Mouse (Mus musculus): Measurements from ENCODE around the gene Scrt2. TPM values are rescaled to one million over a fixed set of nuclear protein-coding genes. Genes with fewer than 3 reads are reported as not detected.
A peak's percentile ranks its signal among the peaks of the same experiment; 100 is the strongest.

Gene Scrt2
- total and polyA plus RNA-seq, 2 experiments from 2014 or later: 4.4 to 18.4 TPM

DNA sequence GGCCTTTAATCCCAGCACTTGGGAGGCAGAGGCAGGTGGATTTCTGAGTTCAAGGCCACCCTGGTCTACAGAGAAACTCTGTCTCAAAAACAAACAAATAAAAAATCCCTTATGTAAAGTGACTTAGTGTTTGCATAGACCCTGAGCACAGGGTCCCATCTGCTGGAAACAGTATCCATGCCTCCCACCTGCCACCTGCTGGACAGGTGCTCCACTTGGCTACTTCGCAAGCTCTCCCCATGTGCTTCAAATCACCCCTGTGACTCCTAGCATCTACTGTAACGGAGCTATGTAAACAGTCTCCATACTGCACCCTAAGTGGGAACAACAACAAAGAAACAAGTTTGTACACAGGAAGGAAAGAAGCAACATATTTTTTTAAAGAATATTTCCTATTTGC is 47.3 kb downstream of the Scrt2 start:
- Histone ChIP-seq H3K4me3 (ENCODE audit: low read length) (no peak overlapping the region), H3K27me3 (ENCODE audit: insufficient read depth, low read length) (no peaks in the 10 kb centered on the region), H3K27ac (no peak overlapping the region), H3K4me2 (ENCODE audit: low read depth, low read length) (no peak overlapping the region), H3K9ac (replicated peaks; ENCODE audit: low read length) (no peak overlapping the region), H3K4me1 (ENCODE audit: insufficient read depth, low read length) (no peaks in the 10 kb centered on the region), H3K9me3 (ENCODE audit: low read length) (no peaks in the 10 kb centered on the region), H3K36me3 (ENCODE audit: insufficient read depth, low read length) (no peaks in the 10 kb centered on the region)
- WGBS: 78% methylated on average over 2 of the region's 2 CpGs
- no peak for DNase-seq (ENCODE audit: low spot score)
- peak; percentile 13; the same call in 1 of the 2 replicates for TF ChIP-seq CTCF (IDR thresholded peaks at IDR 0.05; ENCODE audit: low read depth)
- no peak for ATAC-seq

DNA sequence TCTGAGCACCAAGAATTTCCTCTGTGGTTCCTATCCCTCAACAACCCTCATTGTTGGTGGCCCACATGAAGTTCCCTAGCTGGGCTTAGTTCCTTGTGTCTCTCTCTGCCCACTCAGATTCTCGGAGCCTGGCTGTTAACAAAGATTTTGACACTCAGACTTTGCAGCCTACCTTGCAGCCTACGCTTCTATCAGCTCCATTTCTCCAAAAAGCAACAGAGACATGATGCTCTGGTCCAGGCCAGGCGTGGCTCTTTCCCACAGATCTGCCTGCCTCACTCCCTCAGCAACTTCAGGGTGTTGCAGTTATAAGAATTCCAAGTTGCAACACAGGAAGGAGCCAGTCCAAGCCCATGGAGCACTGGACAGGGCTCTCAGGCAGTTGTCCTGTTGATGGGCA is 48.4 kb downstream of the Scrt2 start:
- Histone ChIP-seq H3K9ac (replicated peaks; ENCODE audit: low read length) (no peak overlapping the region), H3K9me3 (ENCODE audit: low read length) (no peaks in the 10 kb centered on the region), H3K36me3 (ENCODE audit: insufficient read depth, low read length) (no peaks in the 10 kb centered on the region), H3K27me3 (ENCODE audit: insufficient read depth, low read length) (no peaks in the 10 kb centered on the region), H3K27ac (no peak overlapping the region), H3K4me1 (ENCODE audit: insufficient read depth, low read length) (no peaks in the 10 kb centered on the region), H3K4me3 (ENCODE audit: low read length) (no peak overlapping the region), H3K4me2 (ENCODE audit: low read depth, low read length) (no peak overlapping the region)
- 78% methylated on average over 3 of the region's 3 CpGs for WGBS
- no peak for TF ChIP-seq CTCF (IDR thresholded peaks at IDR 0.05; ENCODE audit: low read depth)
- no peak for DNase-seq (ENCODE audit: low spot score)
- no peak for ATAC-seq

DNA sequence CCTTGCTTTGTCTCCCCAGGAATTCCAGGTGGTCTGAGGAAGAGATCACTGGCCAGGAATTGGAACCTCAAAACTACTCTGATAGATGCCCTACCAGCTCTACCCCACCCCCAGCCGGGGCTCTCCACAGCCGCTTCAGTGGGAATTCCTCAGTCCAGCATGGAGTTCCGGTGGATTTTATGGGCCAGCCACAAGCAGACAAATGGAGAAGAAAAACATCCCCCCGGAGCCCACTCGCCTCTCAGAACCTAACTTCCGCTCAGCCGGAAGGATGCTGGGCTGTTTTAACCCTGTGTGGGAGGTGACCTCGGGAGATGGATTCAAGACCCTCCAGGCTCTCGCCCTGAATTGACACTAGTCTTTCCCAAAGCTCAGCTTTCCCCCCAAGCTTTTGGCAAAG is 50.7 kb downstream of the Scrt2 start:
- Histone ChIP-seq H3K36me3 (ENCODE audit: insufficient read depth, low read length) (no peaks in the 10 kb centered on the region), H3K4me3 (ENCODE audit: low read length) (no peak overlapping the region), H3K4me2 (ENCODE audit: low read depth, low read length) (no peak overlapping the region), H3K9ac (replicated peaks; ENCODE audit: low read length) (no peak overlapping the region), H3K4me1 (ENCODE audit: insufficient read depth, low read length) (no peaks in the 10 kb centered on the region), H3K27me3 (ENCODE audit: insufficient read depth, low read length) (no peaks in the 10 kb centered on the region), H3K27ac (no peak overlapping the region), H3K9me3 (ENCODE audit: low read length) (no peaks in the 10 kb centered on the region)
- 61% methylated on average over 9 of the region's 9 CpGs for WGBS
- no peak for ATAC-seq
- no peak for TF ChIP-seq CTCF (IDR thresholded peaks at IDR 0.05; ENCODE audit: low read depth)
- DNase-seq (ENCODE audit: low spot score): no peak

DNA sequence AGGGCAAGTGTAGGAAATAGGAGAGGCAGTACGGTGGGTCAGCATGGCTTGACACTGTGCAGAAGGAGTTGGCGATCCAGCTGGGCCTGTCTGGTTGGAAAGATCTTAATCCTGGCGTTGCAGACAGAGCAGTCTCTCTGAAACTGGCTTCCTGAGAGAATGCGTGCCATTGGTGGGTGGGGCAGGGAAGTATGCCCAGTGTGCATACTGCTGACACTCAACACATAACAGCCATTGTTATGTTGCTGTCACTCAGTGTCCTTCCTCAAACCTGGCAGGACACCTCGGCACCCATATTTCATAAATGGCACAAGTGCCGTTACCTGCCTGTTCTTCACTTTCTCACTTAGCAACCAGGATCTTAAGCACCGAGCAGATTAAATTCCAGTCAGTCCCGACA is 51.4 kb downstream of the Scrt2 start:
- Histone ChIP-seq H3K27me3 (ENCODE audit: insufficient read depth, low read length) (no peaks in the 10 kb centered on the region), H3K4me3 (ENCODE audit: low read length) (no peak overlapping the region), H3K36me3 (ENCODE audit: insufficient read depth, low read length) (no peaks in the 10 kb centered on the region), H3K9ac (replicated peaks; ENCODE audit: low read length) (no peak overlapping the region), H3K27ac (no peak overlapping the region), H3K4me1 (ENCODE audit: insufficient read depth, low read length) (no peaks in the 10 kb centered on the region), H3K9me3 (ENCODE audit: low read length) (no peaks in the 10 kb centered on the region), H3K4me2 (ENCODE audit: low read depth, low read length) (no peak overlapping the region)
- no peak for DNase-seq (ENCODE audit: low spot score)
- no peak for ATAC-seq
- TF ChIP-seq CTCF (IDR thresholded peaks at IDR 0.05; ENCODE audit: low read depth): no peak
- 67% methylated on average over 8 of the region's 8 CpGs for whole genome bisulfite sequencing

DNA sequence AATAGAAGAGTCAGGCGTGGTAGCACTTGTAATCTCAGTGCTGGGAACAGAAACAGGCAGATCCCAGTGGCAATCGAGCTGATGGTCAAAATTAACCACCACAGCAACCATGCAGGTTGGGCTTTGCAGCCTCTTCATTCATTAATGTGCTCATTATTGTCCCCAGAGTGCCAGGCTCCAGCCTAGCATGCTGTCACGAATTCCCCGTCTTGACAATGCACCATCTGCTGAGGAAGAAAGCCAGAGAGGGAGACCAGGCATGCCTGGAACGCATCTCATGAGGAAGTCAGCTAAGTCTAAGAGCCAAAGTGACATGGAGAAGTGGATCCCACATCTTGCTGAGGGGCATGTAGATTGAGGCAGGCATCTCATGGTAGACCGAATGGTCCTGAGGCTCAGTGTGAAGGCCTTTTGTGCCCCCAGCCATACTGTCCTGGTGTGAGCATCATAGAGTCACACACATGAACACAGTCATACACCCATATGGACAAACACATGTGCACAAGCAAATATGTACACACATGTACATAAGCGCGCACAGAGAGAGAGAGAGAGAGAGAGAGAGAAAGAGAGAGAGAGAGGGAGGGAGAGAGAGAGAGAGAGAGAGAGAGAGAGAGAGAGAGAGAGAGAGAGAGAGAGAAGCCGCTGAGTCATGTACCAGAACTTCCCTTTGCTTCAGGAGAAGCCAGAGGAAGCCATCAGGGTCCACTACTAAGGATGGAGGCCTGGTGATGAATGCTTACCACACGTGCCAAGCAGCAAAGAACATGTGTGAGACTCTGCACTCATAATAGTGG is 58.1 kb downstream of the Scrt2 start:
- TF ChIP-seq CTCF (IDR thresholded peaks at IDR 0.05; ENCODE audit: low read depth): no peak
- DNase-seq (ENCODE audit: low spot score) (peak; percentile 50), ATAC-seq (no peak)
- WGBS: 45% methylated on average over 10 of the region's 10 CpGs
- Histone ChIP-seq H3K27ac (no peak overlapping the region), H3K4me1 (ENCODE audit: insufficient read depth, low read length) (peaks cover 5% of the 10 kb centered on the region; the same call in 1 of the 2 replicates), H3K9me3 (ENCODE audit: low read length) (no peaks in the 10 kb centered on the region), H3K4me3 (ENCODE audit: low read length) (no peak overlapping the region), H3K9ac (replicated peaks; ENCODE audit: low read length) (no peak overlapping the region), H3K27me3 (ENCODE audit: insufficient read depth, low read length) (peaks cover 12% of the 10 kb centered on the region; the same call in 1 of the 2 replicates), H3K36me3 (ENCODE audit: insufficient read depth, low read length) (no peaks in the 10 kb centered on the region), H3K4me2 (ENCODE audit: low read depth, low read length) (no peak overlapping the region)

DNA sequence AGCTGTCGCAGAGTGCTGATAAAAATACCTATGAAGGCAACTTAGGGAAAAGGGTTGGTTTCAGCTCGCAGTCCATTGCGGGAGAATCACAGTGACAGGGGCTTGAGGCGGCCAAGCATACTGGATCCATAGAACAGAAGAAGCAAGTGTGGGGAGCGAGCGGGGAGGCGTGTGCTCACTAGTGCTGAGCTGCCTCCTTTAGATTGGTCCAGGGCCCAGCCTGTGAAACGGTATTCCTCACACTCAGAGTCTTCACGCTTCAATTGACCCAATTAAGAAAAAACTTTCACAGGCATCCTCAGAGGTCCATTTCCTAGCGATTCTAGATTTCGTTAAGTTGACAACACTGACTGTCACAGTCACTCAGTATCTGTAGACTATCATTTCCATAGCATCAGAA is 59.6 kb downstream of the Scrt2 start:
- no peak for TF ChIP-seq CTCF (IDR thresholded peaks at IDR 0.05; ENCODE audit: low read depth)
- Histone ChIP-seq H3K27ac (no peak overlapping the region), H3K27me3 (ENCODE audit: insufficient read depth, low read length) (peaks cover 19% of the 10 kb centered on the region; the same call in 1 of the 2 replicates), H3K4me3 (ENCODE audit: low read length) (no peak overlapping the region), H3K9ac (replicated peaks; ENCODE audit: low read length) (no peak overlapping the region), H3K4me2 (ENCODE audit: low read depth, low read length) (no peak overlapping the region), H3K4me1 (ENCODE audit: insufficient read depth, low read length) (peaks cover 5% of the 10 kb centered on the region; the same call in 1 of the 2 replicates), H3K36me3 (ENCODE audit: insufficient read depth, low read length) (no peaks in the 10 kb centered on the region), H3K9me3 (ENCODE audit: low read length) (no peaks in the 10 kb centered on the region)
- 30% methylated on average over 11 of the region's 11 CpGs for WGBS
- DNase-seq (ENCODE audit: low spot score): peak; percentile 32
- ATAC-seq: 0 out of 2 replicates have a peak, but pooled peaks have one; percentile 33

DNA sequence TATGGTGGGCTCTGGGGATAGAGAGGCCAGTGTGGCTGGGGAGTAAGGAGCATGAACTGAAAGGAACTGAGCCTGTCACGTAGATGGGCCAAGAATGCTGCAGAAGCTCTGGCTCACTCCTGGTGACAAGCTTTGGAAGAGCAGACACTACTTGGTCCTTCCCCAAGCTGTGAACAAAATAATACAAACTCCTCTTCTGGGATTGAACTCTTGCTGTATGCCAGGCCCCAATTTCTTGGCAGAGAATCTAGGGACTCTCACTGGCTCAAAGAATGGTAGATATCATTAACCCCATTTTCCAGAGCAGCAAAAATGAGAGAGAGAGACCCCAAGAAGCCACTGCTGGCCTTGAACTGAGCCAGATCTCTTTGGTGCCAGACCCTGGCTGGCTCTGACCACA is 60.2 kb downstream of the Scrt2 start:
- Histone ChIP-seq H3K9me3 (ENCODE audit: low read length) (no peaks in the 10 kb centered on the region), H3K4me2 (ENCODE audit: low read depth, low read length) (peak overlapping the region; percentile 49), H3K9ac (replicated peaks; ENCODE audit: low read length) (no peak overlapping the region), H3K4me3 (ENCODE audit: low read length) (peak overlapping the region; percentile 28; the same call in 1 of the 2 replicates), H3K27me3 (ENCODE audit: insufficient read depth, low read length) (peaks cover 19% of the 10 kb centered on the region; the same call in 1 of the 2 replicates), H3K4me1 (ENCODE audit: insufficient read depth, low read length) (peaks cover 5% of the 10 kb centered on the region; the same call in 1 of the 2 replicates), H3K36me3 (ENCODE audit: insufficient read depth, low read length) (no peaks in the 10 kb centered on the region), H3K27ac (no peak overlapping the region)
- ATAC-seq (no peak), DNase-seq (ENCODE audit: low spot score) (peak; percentile 19)
- no peak for TF ChIP-seq CTCF (IDR thresholded peaks at IDR 0.05; ENCODE audit: low read depth)
- WGBS: 53% methylated on average over 1 of the region's 1 CpGs

All from hindbrain, postnatal 0 days (tissue).